10 mouse cellular contexts compared by ENCODE assay signal in the genomic region with DNA sequence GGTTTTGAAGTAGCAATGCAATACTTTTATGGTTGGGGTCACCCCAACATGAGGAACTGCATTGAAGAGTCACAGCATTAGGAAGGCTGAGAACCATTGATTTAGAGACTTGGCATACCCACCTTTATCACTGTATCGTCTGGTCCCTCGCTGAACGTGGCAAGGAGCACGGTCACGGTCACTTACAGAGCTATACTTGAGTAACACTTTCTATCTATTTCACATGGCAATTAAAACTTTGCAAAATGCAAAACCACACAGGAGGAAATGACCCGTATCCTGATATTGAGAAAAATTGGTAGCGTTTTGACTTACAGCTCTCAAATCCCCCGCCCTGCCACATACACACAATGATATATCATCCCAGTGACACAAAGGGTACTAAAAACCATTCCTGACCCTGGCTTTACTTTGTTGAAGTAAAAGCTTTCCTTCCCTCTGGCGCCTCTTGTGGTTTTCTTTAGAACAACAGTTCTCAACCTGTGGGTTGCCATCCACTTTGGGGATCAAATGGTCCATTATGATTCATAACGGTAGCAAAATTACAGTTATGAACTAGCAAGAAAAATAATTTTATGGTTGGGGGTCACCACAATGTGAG.
A peak's percentile ranks its signal among the peaks of the same experiment; 100 is the strongest.
DNase-seq lines count a peak whose midpoint lies in the region; ATAC-seq and TF ChIP-seq lines count a peak whose summit lies in the region.
"Had no signal": no experiment of that assay in that cellular context is flagged by ENCODE, and none has a peak within 500 bp of the region (broad histone marks: within the 10 kb centered on the region; RNA-seq: fewer than 3 reads in every experiment).

No protein-coding gene starts in this region.

- no peaks in the 10 kb centered on the region for H3K27me3 ChIP-seq in forebrain, postnatal 0 days (ENCODE audit: insufficient read depth, low read length)
- H3K27me3 ChIP-seq in forebrain, embryonic 11.5 days (ENCODE audit: control insufficient read depth, insufficient read depth, low read length): no peaks in the 10 kb centered on the region
- H3K27me3 ChIP-seq in lung, embryonic 14.5 days (ENCODE audit: insufficient read depth, low read length): no peaks in the 10 kb centered on the region
- no peaks in the 10 kb centered on the region for H3K27me3 ChIP-seq in Patski
- H3K27me3 ChIP-seq: megakaryocyte, embryonic 14.5 days had no signal

- no peak overlapping the region for H3K27ac ChIP-seq in forebrain, postnatal 0 days (ENCODE audit: low read depth, low read length)
- H3K27ac ChIP-seq in forebrain, embryonic 11.5 days (ENCODE audit: low read depth, low read length): no peak overlapping the region
- no peak overlapping the region for H3K27ac ChIP-seq in lung, embryonic 14.5 days (ENCODE audit: low read depth)

- peak; percentile 60 for TF ChIP-seq CTCF in forebrain, postnatal 0 days (IDR thresholded peaks at IDR 0.05; ENCODE audit: low read depth)
- peak; percentile 63 for TF ChIP-seq CTCF in lung, embryonic 14.5 days (IDR thresholded peaks at IDR 0.05; ENCODE audit: low read depth)
- peak; percentile 49 for TF ChIP-seq CTCF in Patski (IDR thresholded peaks at IDR 0.05)

- WGBS in forebrain, postnatal 0 days: 85% methylated on average over 10 of the region's 10 CpGs
- 85% methylated on average over 10 of the region's 10 CpGs for WGBS in forebrain, embryonic 11.5 days
- WGBS in lung, embryonic 14.5 days: 77% methylated on average over 10 of the region's 10 CpGs

- intact Hi-C loops in gastrocnemius, postnatal 36 days (cut with DNase I): no loop called here

- peaks cover 4% of the 10 kb centered on the region; the same call in 1 of the 2 replicates for H3K4me1 ChIP-seq in forebrain, postnatal 0 days (ENCODE audit: insufficient read depth)
- H3K4me1 ChIP-seq in forebrain, embryonic 11.5 days (replicated peaks; ENCODE audit: control insufficient read depth, insufficient read depth, low read length): peaks cover 8% of the 10 kb centered on the region; the same call in 1 of the 2 replicates
- peaks cover 4% of the 10 kb centered on the region for H3K4me1 ChIP-seq in lung, embryonic 14.5 days (ENCODE audit: insufficient read depth)

- H3K9ac ChIP-seq in forebrain, postnatal 0 days: no peak overlapping the region
- H3K9ac ChIP-seq in forebrain, embryonic 11.5 days (ENCODE audit: low read length): no peak overlapping the region
- no peak overlapping the region for H3K9ac ChIP-seq in lung, embryonic 14.5 days

- no peak for ATAC-seq in forebrain, postnatal 0 days
- ATAC-seq in forebrain, embryonic 11.5 days (replicated peaks; ENCODE audit: low FRiP score): no peak
- no peak for ATAC-seq in lung, embryonic 14.5 days (ENCODE audit: insufficient read depth)
- ATAC-seq in Patski: no peak
- peak; percentile 84 for ATAC-seq in megakaryocyte, adult 5-6 weeks (ENCODE audit: poor library complexity, severe bottlenecking)

- CTCF ChIA-PET in Patski (lab: Charles Lee): interaction anchor here (0.9 to 2.1 kb wide), 4 partner anchors 11 to 18 kb away, joined by 3 to 10 read pairs (median 6); no protein-coding TSS in a partner anchor

- POLR2A ChIA-PET in Patski (lab: Charles Lee): interaction anchor here (1.0 to 1.4 kb wide), 2 partner anchors 11 to 18 kb away, joined by 3 read pairs; no protein-coding TSS in a partner anchor

- in situ Hi-C loops in Patski (cut with MboI; ENCODE audit: low pct_unique_long_range_greater_than_20kb): no loop called here

- H3K36me3 ChIP-seq in forebrain, postnatal 0 days (ENCODE audit: insufficient read depth): no peaks in the 10 kb centered on the region
- no peaks in the 10 kb centered on the region for H3K36me3 ChIP-seq in forebrain, embryonic 11.5 days (ENCODE audit: control insufficient read depth, insufficient read depth, low read length)
- no peaks in the 10 kb centered on the region for H3K36me3 ChIP-seq in lung, embryonic 14.5 days (ENCODE audit: insufficient read depth)
- H3K36me3 ChIP-seq: G1E had no signal

- no peak for DNase-seq in forebrain, postnatal 0 days
- DNase-seq in forebrain, embryonic 11.5 days (ENCODE audit: low spot score): no peak
- DNase-seq in lung, embryonic 14.5 days: peak; percentile 77
- no peak for DNase-seq in lung, adult 18-20 months
- DNase-seq in Patski (ENCODE audit: low read depth, low spot score): no peak
- DNase-seq in gastrocnemius, postnatal 4 days (ENCODE audit: low spot score in 2 of 2): no peak
- DNase-seq in gastrocnemius, postnatal 36 days: no peak

- H3K9me3 ChIP-seq in forebrain, postnatal 0 days (ENCODE audit: low read length): no peaks in the 10 kb centered on the region
- no peaks in the 10 kb centered on the region; the same call in 1 of the 2 replicates for H3K9me3 ChIP-seq in forebrain, embryonic 11.5 days (ENCODE audit: control insufficient read depth, low read length)
- no peaks in the 10 kb centered on the region; the same call in 1 of the 2 replicates for H3K9me3 ChIP-seq in lung, embryonic 14.5 days (ENCODE audit: low read depth, low read length)

- no peak overlapping the region for H3K4me3 ChIP-seq in forebrain, postnatal 0 days (ENCODE audit: low read depth, low read length)
- H3K4me3 ChIP-seq in forebrain, embryonic 11.5 days (ENCODE audit: low read depth, low read length): no peak overlapping the region
- no peak overlapping the region for H3K4me3 ChIP-seq in lung, embryonic 14.5 days (ENCODE audit: low read depth, low read length)
- H3K4me3 ChIP-seq: megakaryocyte, embryonic 14.5 days had no signal

- no peak overlapping the region for H3K4me2 ChIP-seq in forebrain, postnatal 0 days (ENCODE audit: low read depth)
- H3K4me2 ChIP-seq in forebrain, embryonic 11.5 days (ENCODE audit: low read depth, low read length, severe bottlenecking): no peak overlapping the region
- H3K4me2 ChIP-seq in lung, embryonic 14.5 days: no peak overlapping the region
